Mouse (Mus musculus): ENCODE data around the gene Ccdc120. TPM values are rescaled to one million over a fixed set of nuclear protein-coding genes. Genes with fewer than 3 reads are reported as not detected.
"Not testable (repeated sequence)": the region's sequence is repeated elsewhere in the genome, so short reads cannot be mapped to it uniquely, and the experiment has no call there.

The Ccdc120 gene
- total RNA-seq, 2 experiments from 2014 or later: 0.28 to 0.75 TPM

DNA sequence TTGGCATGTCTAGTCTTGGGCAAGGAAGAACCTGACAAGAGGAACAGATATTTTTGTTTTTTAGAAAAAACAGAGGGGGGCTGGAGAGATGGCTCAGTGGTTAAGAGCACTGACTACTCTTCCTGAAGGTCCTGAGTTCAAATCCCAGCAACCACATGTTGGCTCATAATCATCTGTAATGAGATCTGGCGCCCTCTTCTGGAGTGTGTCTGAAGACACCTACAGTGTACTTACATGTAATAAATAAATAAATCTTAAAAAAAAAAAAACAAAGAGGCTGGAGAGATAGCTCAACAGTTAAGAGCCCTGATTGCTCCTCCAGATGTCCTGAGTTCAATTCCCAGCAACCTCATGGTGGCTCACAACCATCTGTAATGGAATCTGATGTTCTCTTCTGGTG lies 34.6 kb downstream of the Ccdc120 start:
- DNase-seq; H3K4me3 ChIP-seq; H3K27ac ChIP-seq; intact Hi-C loops (cut with DNase I): not testable (repeated sequence)
- TF ChIP-seq CTCF (IDR thresholded peaks at IDR 0.05): peak; percentile 22; the same call in 1 of the 2 replicates

GRCm38 (mm10) chrX:7714135-7714899 lies 36.4 kb downstream of the Ccdc120 start, which contains the start of gene Wdr45:
Gene Wdr45, plus strand, starts transcription at chrX:7714333.
- Histone ChIP-seq H3K27ac (peak within 1 kb of the TSS; percentile 90), H3K4me3 (peak within 1 kb of the TSS; percentile 70)
- intact Hi-C loops (cut with DNase I): not testable (repeated sequence)
- peak; percentile 95 for DNase-seq

DNA sequence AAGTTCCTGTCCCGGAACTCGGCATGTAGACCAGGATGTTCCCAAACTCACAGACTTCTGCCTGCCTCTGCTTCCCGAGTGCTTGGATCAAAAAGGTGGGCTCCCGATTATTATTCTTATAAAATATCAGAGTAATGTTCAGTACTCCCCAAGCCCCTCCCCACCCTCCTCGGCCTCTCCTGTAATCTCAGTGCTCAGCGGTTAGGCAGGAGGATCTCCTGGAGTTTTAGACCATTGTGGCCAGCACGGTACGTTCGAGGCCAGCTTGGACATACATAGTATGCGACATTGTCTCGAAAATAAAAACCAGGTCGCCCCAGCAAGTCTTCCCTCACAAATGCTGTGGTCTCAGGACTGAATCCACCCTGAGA lies 37.0 kb downstream of the Ccdc120 start:
- intact Hi-C loops (cut with DNase I); DNase-seq: not testable (repeated sequence)
- peak overlapping the region; percentile 70 for H3K4me3 ChIP-seq

GRCm38 (mm10) chrX:7696954-7697381 lies 53.7 kb downstream of the Ccdc120 start, which contains the start of gene Gpkow:
Gene Gpkow, plus strand, starts transcription at chrX:7697131.
- DNase-seq: peak; percentile 82
- intact Hi-C loops (cut with DNase I): loop anchor here (10.0 kb wide), 1 partner anchor 122 kb away; the partner anchor contains the start of genes Foxp3 and Ppp1r3f
- peak within 1 kb of the TSS; percentile 81 for H3K4me3 ChIP-seq
- TF ChIP-seq CTCF (IDR thresholded peaks at IDR 0.05): no peak
- H3K27ac ChIP-seq: peak within 1 kb of the TSS; percentile 89

More for the DNA sequence above, 37.0 kb downstream of the Ccdc120 start:
- H3K27ac ChIP-seq: peak overlapping the region; percentile 78

- peak overlapping the region; percentile 81 for H3K4me3 ChIP-seq
Measured at GRCm38 (mm10) chrX:7696520-7696919, 54.2 kb downstream of the Ccdc120 start.

DNA sequence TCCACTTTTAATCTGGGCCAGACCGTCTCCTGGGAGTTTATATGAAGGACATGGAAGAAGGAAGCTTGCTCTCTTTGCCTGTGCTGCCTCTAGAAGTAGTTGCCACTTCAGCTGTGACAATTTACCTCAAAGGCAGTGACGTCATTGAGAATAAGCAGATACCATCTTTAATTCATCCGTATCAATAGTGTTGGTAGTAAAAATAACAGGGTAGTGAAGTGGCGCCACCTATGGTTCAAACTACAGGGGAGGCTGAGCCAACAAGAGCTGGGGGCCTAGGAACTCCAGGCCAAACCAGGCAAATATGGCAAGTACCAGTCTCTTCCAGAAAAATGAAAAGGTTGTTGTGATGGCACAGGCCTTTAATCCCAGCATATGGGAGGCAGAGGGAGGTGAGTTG lies 57.8 kb downstream of the Ccdc120 start:
- intact Hi-C loops (cut with DNase I): loop anchor here (5.0 to 10.0 kb wide), 3 partner anchors 46 to 271 kb away; partner anchors contain the start of genes Foxp3 and Ppp1r3f
- TF ChIP-seq CTCF (IDR thresholded peaks at IDR 0.05): peak; percentile 68

More at GRCm38 (mm10) chrX:7696520-7696919, 54.2 kb downstream of the Ccdc120 start:
- no peak for DNase-seq
- intact Hi-C loops (cut with DNase I): loop anchor here (10.0 kb wide), 1 partner anchor 122 kb away; the partner anchor contains the start of genes Foxp3 and Ppp1r3f
- TF ChIP-seq CTCF (IDR thresholded peaks at IDR 0.05): no peak
- peak overlapping the region; percentile 28 for H3K27ac ChIP-seq

DNA sequence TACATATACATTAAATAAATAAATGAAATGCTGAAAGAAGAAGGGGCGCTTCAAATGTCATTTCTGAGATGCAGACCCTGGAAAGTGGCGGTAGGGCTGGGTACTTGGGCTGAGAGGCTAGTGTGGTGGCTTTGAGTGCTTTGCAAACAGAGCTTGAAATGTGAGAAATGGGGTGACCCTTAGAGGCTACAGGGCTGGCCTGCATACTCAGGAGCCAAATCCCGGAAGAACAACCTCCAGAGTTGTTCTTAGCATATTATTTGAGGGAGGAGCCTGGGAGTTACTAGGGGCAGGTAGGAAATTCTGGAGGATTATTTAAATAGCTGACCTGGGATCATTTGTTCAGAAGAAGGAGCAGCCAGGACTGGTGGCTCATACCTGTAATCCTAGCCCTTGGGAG lies 60.2 kb downstream of the Ccdc120 start:
- no peak overlapping the region for H3K4me3 ChIP-seq
- no peak for DNase-seq
- intact Hi-C loops (cut with DNase I): loop anchor here (5.0 to 10.0 kb wide), 3 partner anchors 43 to 268 kb away; partner anchors contain the start of genes Foxp3 and Ppp1r3f
- no peak for TF ChIP-seq CTCF (IDR thresholded peaks at IDR 0.05)
- H3K27ac ChIP-seq: peak overlapping the region; percentile 17; the same call in 1 of the 2 replicates

More for the DNA sequence above, 57.8 kb downstream of the Ccdc120 start:
- no peak overlapping the region for H3K27ac ChIP-seq
- peak; percentile 31 for DNase-seq
- H3K4me3 ChIP-seq: no peak overlapping the region

DNA sequence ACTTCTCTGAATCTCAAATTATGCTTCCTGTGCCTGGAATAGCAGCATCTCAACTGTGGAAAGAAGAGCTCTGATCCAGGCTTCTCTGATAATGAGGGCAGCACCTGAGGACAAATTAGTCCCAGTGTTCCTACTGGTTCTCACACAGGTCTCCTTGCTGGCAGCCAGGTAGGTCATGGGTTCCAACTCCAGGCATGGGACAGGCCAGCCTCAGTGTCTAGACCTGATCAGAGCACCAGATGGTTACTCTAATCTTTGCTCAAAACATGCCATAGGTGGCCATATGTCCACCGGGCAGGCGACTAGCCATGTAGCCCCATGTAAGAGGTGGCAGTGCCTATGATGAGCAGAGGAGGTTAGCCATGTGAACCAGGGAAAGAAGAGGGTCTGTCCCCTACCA lies 62.4 kb downstream of the Ccdc120 start:
- intact Hi-C loops (cut with DNase I): no loop called here
- TF ChIP-seq CTCF (IDR thresholded peaks at IDR 0.05): no peak
- no peak overlapping the region for H3K27ac ChIP-seq
- H3K4me3 ChIP-seq: no peak overlapping the region
- no peak for DNase-seq

Other genes starting within 250 kb of the Ccdc120 start
- under 1 TPM; 0.15 to 0.28 TPM for gene Foxp3, start 177.3 kb downstream of the Ccdc120 start, total RNA-seq (2021)
- gene Ppp1r3f, start 176.6 kb downstream of the Ccdc120 start, total RNA-seq (2021): 1 to 10 TPM; 2.3 to 3.3 TPM
- gene Ccdc22, start 145.4 kb downstream of the Ccdc120 start, total RNA-seq (2021): 10 to 100 TPM; 10.9 to 13.2 TPM
- gene Cacna1f, start 143.8 kb downstream of the Ccdc120 start, total RNA-seq (2021): not detected
- 1 to 10 TPM in 1 of 2 experiments, under 1 TPM in 1; 0.56 to 1.2 TPM for gene Syp, start 112.4 kb downstream of the Ccdc120 start, total RNA-seq (2021)
- 10 to 100 TPM; 23.6 to 26.6 TPM for gene Prickle3, start 93.6 kb downstream of the Ccdc120 start, total RNA-seq (2021)
- gene Plp2, start 79.5 kb downstream of the Ccdc120 start, total RNA-seq (2021): 10 to 100 TPM; 23.8 to 42.7 TPM
- 10 to 100 TPM; 21.0 to 31.0 TPM for gene Magix, start 69.7 kb downstream of the Ccdc120 start, total RNA-seq (2021)
- gene Gpkow, start 53.8 kb downstream of the Ccdc120 start, total RNA-seq (2021): 10 to 100 TPM; 12.5 to 15.3 TPM
- gene Wdr45, start 36.6 kb downstream of the Ccdc120 start, total RNA-seq (2021): 10 to 100 TPM; 31.1 to 37.6 TPM
- not detected for gene Gm45208, start 28.7 kb downstream of the Ccdc120 start, total RNA-seq (2021)
- gene Praf2, start 22.5 kb downstream of the Ccdc120 start, total RNA-seq (2021): 1 to 10 TPM; 3.3 to 6.7 TPM
- 10 to 100 TPM; 10.9 to 11.1 TPM for gene Tfe3, start 11.7 kb upstream of the Ccdc120 start, total RNA-seq (2021)
- gene Gripap1, start 38.9 kb upstream of the Ccdc120 start, total RNA-seq (2021): 10 to 100 TPM; 16.7 to 22.8 TPM
- gene Kcnd1, start 71.4 kb upstream of the Ccdc120 start, total RNA-seq (2021): under 1 TPM; 0.15 to 0.22 TPM
- 10 to 100 TPM; 15.6 to 19.1 TPM for gene Otud5, start 90.5 kb upstream of the Ccdc120 start, total RNA-seq (2021)
- gene Pim2, start 127.4 kb upstream of the Ccdc120 start, total RNA-seq (2021): 1 to 10 TPM; 1.9 to 2.0 TPM
- 10 to 100 TPM in 1 of 2 experiments, 1 to 10 TPM in 1; 8.8 to 10.9 TPM for gene Slc35a2, start 133.1 kb upstream of the Ccdc120 start, total RNA-seq (2021)
- gene Pqbp1, start 148.4 kb upstream of the Ccdc120 start, total RNA-seq (2021): 10 to 100 TPM; 21.7 to 22.4 TPM
- gene Timm17b, start 148.5 kb upstream of the Ccdc120 start, total RNA-seq (2021): 10 to 100 TPM; 41.4 to 45.5 TPM
- not detected for gene Gm10491, start 156.9 kb upstream of the Ccdc120 start, total RNA-seq (2021)
- not detected for gene Gm10490, start 158.6 kb upstream of the Ccdc120 start, total RNA-seq (2021)
- not detected for gene Pcsk1n, start 168.9 kb upstream of the Ccdc120 start, total RNA-seq (2021)
- gene Eras, start 177.7 kb upstream of the Ccdc120 start, total RNA-seq (2021): not detected
- gene Hdac6, start 197.0 kb upstream of the Ccdc120 start, total RNA-seq (2021): 1 to 10 TPM; 4.0 to 4.4 TPM
- not detected for gene Gata1, start 227.2 kb upstream of the Ccdc120 start, total RNA-seq (2021)

All from gastrocnemius, adult 2 months (tissue).